Mouse (Mus musculus): ENCODE measurements around the gene Hpf1. TPM values are rescaled to one million over a fixed set of nuclear protein-coding genes. Genes with fewer than 3 reads are reported as not detected.
A peak's percentile ranks its signal among the peaks of the same experiment; 100 is the strongest.

Hpf1 gene
- polyA plus RNA-seq, 1 experiment from 2014 or later = 43.8 TPM

DNA sequence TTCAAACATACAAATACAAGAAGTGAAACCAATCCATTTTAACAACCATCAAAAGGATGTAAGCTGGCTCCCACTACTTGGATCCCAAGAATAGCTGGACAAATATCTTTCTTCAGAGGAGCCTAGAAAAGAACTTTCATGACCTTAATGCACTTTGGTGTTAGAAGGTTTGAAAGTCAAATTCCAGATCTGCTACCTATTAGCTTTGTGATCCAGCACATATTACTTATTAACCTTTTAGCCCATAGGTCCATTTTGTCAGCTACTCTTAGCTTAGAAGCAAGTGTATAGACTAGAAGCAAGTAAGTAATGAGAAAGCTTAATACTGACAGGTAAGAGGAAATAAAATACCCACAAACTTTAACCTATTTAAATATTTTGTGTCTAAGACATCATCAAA is 57.3 kb downstream of the Hpf1 start:
- H3K27me3 ChIP-seq (ENCODE audit: control insufficient read depth, insufficient read depth, low read length) = no peaks in the 10 kb centered on the region
- DNase-seq (ENCODE audit: low spot score) = no peak
- no peak overlapping the region for H3K4me3 ChIP-seq (ENCODE audit: low read depth, low read length)
- H3K4me2 ChIP-seq (replicated peaks; ENCODE audit: low read depth) = no peak overlapping the region
- no peaks in the 10 kb centered on the region for H3K4me1 ChIP-seq (replicated peaks; ENCODE audit: control insufficient read depth, insufficient read depth)
- no peaks in the 10 kb centered on the region for H3K36me3 ChIP-seq (ENCODE audit: control insufficient read depth, insufficient read depth, low read length)
- no peak overlapping the region for H3K27ac ChIP-seq (replicated peaks)
- no peak for ATAC-seq (ENCODE audit: low FRiP score, low TSS enrichment)
- TF ChIP-seq EP300 (optimal IDR thresholded peaks at IDR 0.05) (no peak), CTCF (IDR thresholded peaks at IDR 0.05; ENCODE audit: low read depth) (no peak)
- no peak overlapping the region for H3K9ac ChIP-seq (ENCODE audit: low read length)
- H3K9me3 ChIP-seq (ENCODE audit: control insufficient read depth, low read length) = no peaks in the 10 kb centered on the region

DNA sequence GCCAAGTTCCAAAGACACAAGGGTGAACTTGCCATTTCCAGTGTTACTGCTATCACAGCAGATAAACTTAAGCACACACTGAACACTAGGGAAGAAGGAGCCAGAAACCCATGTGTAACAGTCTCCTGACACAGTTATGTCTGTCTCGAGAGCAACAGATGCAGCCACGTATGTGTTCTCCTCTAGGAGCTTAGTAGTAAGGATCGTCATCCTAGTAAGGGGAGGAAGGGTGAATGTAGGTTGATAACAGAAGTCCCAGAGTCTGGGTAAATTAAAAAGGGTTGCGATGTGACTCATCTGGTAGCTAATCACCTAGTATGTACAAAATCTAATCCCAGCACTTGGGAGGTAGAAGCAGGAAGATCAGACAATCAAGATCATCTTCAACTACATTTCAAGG is 59.6 kb downstream of the Hpf1 start:
- WGBS = 57% methylated on average over 4 of the region's 4 CpGs
- no peak for ATAC-seq (ENCODE audit: low FRiP score, low TSS enrichment)
- H3K27me3 ChIP-seq (ENCODE audit: control insufficient read depth, insufficient read depth, low read length) = no peaks in the 10 kb centered on the region

DNA sequence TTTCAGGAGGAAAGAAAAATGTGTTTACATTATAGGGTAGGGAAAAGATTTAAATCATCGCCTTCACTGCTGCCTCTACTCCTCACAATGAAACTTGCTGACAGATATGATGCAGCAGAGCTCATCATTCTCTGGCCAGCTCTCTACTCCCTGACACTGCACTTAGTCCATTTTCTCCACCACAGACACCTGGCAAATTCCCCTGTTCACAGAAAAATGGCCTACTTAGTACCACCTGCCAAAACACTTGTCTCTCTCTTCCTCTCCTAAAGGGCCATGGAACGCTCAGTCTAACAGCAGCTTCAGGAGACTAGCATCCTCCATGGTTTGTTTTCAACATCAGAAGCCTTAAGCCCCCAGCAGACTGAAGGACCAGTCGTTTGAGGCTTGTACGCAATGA is 61.1 kb downstream of the Hpf1 start:
- no peak overlapping the region for H3K27ac ChIP-seq (replicated peaks)
- no peaks in the 10 kb centered on the region for H3K36me3 ChIP-seq (ENCODE audit: control insufficient read depth, insufficient read depth, low read length)
- DNase-seq (ENCODE audit: low spot score) = no peak
- no peaks in the 10 kb centered on the region for H3K27me3 ChIP-seq (ENCODE audit: control insufficient read depth, insufficient read depth, low read length)
- WGBS = 50% methylated on average over 4 of the region's 4 CpGs
- H3K9me3 ChIP-seq (ENCODE audit: control insufficient read depth, low read length) = no peaks in the 10 kb centered on the region
- no peak overlapping the region for H3K4me3 ChIP-seq (ENCODE audit: low read depth, low read length)
- TF ChIP-seq EP300 (optimal IDR thresholded peaks at IDR 0.05) = no peak
- TF ChIP-seq CTCF (IDR thresholded peaks at IDR 0.05; ENCODE audit: low read depth) = no peak
- H3K9ac ChIP-seq (ENCODE audit: low read length) = no peak overlapping the region
- ATAC-seq (ENCODE audit: low FRiP score, low TSS enrichment) = no peak
- no peak overlapping the region for H3K4me2 ChIP-seq (replicated peaks; ENCODE audit: low read depth)
- no peaks in the 10 kb centered on the region for H3K4me1 ChIP-seq (replicated peaks; ENCODE audit: control insufficient read depth, insufficient read depth)

More for the DNA sequence above, 59.6 kb downstream of the Hpf1 start:
- Histone ChIP-seq H3K4me3 (ENCODE audit: low read depth, low read length) (no peak overlapping the region), H3K4me2 (replicated peaks; ENCODE audit: low read depth) (no peak overlapping the region), H3K9ac (ENCODE audit: low read length) (no peak overlapping the region), H3K27ac (replicated peaks) (no peak overlapping the region), H3K4me1 (replicated peaks; ENCODE audit: control insufficient read depth, insufficient read depth) (no peaks in the 10 kb centered on the region), H3K36me3 (ENCODE audit: control insufficient read depth, insufficient read depth, low read length) (no peaks in the 10 kb centered on the region), H3K9me3 (ENCODE audit: control insufficient read depth, low read length) (no peaks in the 10 kb centered on the region)
- DNase-seq (ENCODE audit: low spot score) = no peak
- no peak for TF ChIP-seq EP300 (optimal IDR thresholded peaks at IDR 0.05)
- TF ChIP-seq CTCF (IDR thresholded peaks at IDR 0.05; ENCODE audit: low read depth) = no peak

DNA sequence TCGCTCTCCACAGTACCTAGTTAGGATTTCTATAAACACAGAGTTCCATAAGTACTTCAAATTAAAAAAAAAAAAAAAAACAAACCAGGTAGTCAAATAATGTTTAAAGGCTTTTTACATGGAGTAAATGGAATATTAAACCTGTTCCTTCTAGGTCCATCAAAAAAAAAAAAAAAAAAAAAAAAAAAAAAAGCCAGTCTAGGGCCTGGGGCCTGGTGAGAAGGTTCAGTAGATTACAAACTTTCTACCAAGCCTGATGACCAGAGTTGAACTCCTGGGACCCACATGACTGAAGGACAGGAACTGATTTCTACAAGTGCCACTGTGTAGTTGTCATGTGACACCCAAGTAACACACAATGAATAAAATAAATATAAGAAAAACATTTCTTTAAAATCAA is 61.5 kb downstream of the Hpf1 start:
- no peak for ATAC-seq (ENCODE audit: low FRiP score, low TSS enrichment)
- WGBS = 94% methylated on average over 1 of the region's 1 CpGs

DNA sequence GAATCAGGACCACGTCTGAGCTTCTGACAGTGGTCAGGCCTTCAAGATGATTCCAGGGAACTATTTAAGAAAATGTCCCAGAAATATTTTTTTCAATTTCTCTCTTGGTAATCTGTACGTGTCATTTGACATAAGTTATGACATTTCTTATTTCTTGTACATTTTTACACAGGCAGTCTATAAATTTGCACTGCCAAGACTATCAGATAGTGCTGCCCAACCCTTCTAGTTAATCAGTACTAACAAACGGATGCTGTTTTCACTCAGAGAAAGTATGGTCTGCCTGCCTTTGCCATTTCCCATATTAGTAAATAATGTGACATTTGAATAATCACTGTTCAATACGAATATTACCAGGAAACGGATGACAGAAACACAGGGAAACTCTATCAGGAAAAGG is 62.6 kb downstream of the Hpf1 start:
- no peak for TF ChIP-seq CTCF (IDR thresholded peaks at IDR 0.05; ENCODE audit: low read depth)
- no peak for TF ChIP-seq EP300 (optimal IDR thresholded peaks at IDR 0.05)
- no peak overlapping the region for H3K4me2 ChIP-seq (replicated peaks; ENCODE audit: low read depth)
- no peak overlapping the region for H3K27ac ChIP-seq (replicated peaks)
- 55% methylated on average over 5 of the region's 5 CpGs for WGBS
- no peaks in the 10 kb centered on the region for H3K27me3 ChIP-seq (ENCODE audit: control insufficient read depth, insufficient read depth, low read length)
- no peak for ATAC-seq (ENCODE audit: low FRiP score, low TSS enrichment)
- H3K4me1 ChIP-seq (replicated peaks; ENCODE audit: control insufficient read depth, insufficient read depth) = no peaks in the 10 kb centered on the region
- H3K4me3 ChIP-seq (ENCODE audit: low read depth, low read length) = no peak overlapping the region
- DNase-seq (ENCODE audit: low spot score) = no peak
- H3K9ac ChIP-seq (ENCODE audit: low read length) = no peak overlapping the region
- H3K9me3 ChIP-seq (ENCODE audit: control insufficient read depth, low read length) = no peaks in the 10 kb centered on the region
- no peaks in the 10 kb centered on the region for H3K36me3 ChIP-seq (ENCODE audit: control insufficient read depth, insufficient read depth, low read length)

More for the DNA sequence above, 61.5 kb downstream of the Hpf1 start:
- H3K27me3 ChIP-seq (ENCODE audit: control insufficient read depth, insufficient read depth, low read length) = no peaks in the 10 kb centered on the region
- no peak for TF ChIP-seq EP300 (optimal IDR thresholded peaks at IDR 0.05)
- TF ChIP-seq CTCF (IDR thresholded peaks at IDR 0.05; ENCODE audit: low read depth) = no peak
- H3K9ac ChIP-seq (ENCODE audit: low read length) = no peak overlapping the region
- H3K4me2 ChIP-seq (replicated peaks; ENCODE audit: low read depth) = no peak overlapping the region
- DNase-seq (ENCODE audit: low spot score) = no peak
- no peaks in the 10 kb centered on the region for H3K9me3 ChIP-seq (ENCODE audit: control insufficient read depth, low read length)
- no peaks in the 10 kb centered on the region for H3K4me1 ChIP-seq (replicated peaks; ENCODE audit: control insufficient read depth, insufficient read depth)
- H3K4me3 ChIP-seq (ENCODE audit: low read depth, low read length) = no peak overlapping the region
- no peaks in the 10 kb centered on the region for H3K36me3 ChIP-seq (ENCODE audit: control insufficient read depth, insufficient read depth, low read length)
- H3K27ac ChIP-seq (replicated peaks) = no peak overlapping the region

DNA sequence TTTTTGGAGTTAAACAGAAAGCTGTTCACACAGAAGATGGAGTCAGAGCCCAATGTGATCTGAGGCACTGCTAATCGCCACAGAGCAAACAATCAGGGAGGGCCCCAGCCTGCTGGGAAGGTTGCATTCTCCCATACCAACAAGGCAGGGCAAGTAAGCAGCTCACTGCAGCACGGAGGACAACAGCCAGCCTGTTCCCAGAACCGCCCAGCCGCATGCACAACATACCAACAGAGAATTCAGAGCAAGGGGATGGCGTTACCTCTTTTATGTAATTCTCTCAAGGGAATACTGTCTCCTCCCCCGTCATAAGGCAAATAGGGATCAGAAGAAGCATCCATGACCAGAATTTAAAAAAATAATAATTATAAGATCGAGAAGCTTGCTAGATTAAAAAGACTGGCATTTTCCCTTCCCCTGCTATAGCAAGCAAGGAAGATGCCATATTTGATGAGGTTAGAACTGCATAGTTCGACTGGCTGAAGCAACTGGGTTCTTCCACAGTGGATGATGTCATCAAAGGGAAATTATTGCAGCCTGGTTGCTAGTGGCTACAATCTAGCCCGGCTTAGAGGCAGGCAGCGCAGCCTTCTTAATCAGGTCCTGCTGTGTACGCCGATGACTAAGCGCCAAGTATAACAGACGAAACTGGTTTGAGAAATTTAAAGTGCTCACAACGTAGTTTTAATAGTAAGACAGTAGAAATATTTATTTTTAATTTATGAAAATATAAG is 64.2 kb downstream of the Hpf1 start:
- no peaks in the 10 kb centered on the region for H3K9me3 ChIP-seq (ENCODE audit: control insufficient read depth, low read length)
- H3K27me3 ChIP-seq (ENCODE audit: control insufficient read depth, insufficient read depth, low read length) = no peaks in the 10 kb centered on the region
- ATAC-seq (ENCODE audit: low FRiP score, low TSS enrichment) (peak; percentile 96), DNase-seq (ENCODE audit: low spot score) (peak; percentile 82)
- no peaks in the 10 kb centered on the region for H3K36me3 ChIP-seq (ENCODE audit: control insufficient read depth, insufficient read depth, low read length)
- 6% methylated on average over 15 of the region's 15 CpGs for WGBS
- peak overlapping the region; percentile 87 for H3K27ac ChIP-seq (replicated peaks)
- peak overlapping the region; percentile 37 for H3K4me3 ChIP-seq (ENCODE audit: low read depth, low read length)
- no peaks in the 10 kb centered on the region for H3K4me1 ChIP-seq (replicated peaks; ENCODE audit: control insufficient read depth, insufficient read depth)
- H3K4me2 ChIP-seq (replicated peaks; ENCODE audit: low read depth) = peak overlapping the region; percentile 59
- peak overlapping the region; percentile 35 for H3K9ac ChIP-seq (ENCODE audit: low read length)
- no peak for TF ChIP-seq CTCF (IDR thresholded peaks at IDR 0.05; ENCODE audit: low read depth)
- TF ChIP-seq EP300 (optimal IDR thresholded peaks at IDR 0.05) = no peak
